Mouse (Mus musculus) adrenal gland, adult 18-20 months (tissue): ENCODE measurements at regions not wholly inside any gene's neighbourhood (a gene's known extent, or its start where the extent isn't known, plus 50 kb on each side); places are given as distances from the start of the nearest gene placed in this dataset.

ENCODE experiments used
- DNase-seq, 2 experiments: peaks; one replicate each; pipeline ENCODE4 v3.0.0; 2021 to 2022; ENCODE audit warnings: low spot score in 2 of 2

DNA sequence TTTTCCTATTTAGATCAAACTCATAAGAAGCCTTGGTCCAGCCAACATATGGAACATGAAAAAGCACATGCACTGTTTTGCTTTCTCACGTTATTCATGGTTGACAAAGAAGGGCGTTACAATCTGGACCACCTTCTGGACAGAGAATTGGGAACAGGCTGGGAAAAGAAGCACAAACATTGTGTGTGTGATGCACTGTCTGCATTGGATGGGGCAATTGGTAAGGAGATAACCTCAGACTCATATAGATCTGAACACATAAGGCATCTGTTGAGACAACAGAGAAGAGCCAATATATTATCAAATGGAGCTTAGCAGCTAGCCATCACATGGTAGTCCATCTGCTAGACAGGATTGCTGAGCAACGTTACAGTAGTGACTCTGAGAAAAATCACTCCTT, 317.1 kb downstream of the Fam84a start:
- no peak for DNase-seq

GRCm38 (mm10) chr12:13825899-13826298, 326.0 kb downstream of the Fam84a start:
- DNase-seq: no peak

DNA sequence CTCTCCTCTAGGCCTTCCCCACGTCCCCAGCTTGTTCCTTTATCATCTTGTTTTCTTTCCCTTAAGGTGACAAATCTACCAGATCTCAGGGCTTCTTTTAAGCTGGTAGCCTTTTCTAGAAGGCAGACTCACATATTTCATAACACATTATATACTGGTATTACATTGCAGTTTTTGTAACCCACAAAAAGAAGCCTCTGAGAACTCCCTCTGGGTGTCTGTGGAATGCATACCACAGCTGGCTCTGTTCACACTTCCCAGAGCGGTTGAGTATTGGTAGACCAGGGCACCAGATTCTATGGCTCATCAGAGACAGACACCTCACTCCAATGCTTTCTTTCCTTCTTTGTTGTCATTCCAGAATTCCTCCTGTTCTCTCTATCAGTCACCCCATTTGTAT, 336.4 kb downstream of the Fam84a start:
- DNase-seq: no peak

DNA sequence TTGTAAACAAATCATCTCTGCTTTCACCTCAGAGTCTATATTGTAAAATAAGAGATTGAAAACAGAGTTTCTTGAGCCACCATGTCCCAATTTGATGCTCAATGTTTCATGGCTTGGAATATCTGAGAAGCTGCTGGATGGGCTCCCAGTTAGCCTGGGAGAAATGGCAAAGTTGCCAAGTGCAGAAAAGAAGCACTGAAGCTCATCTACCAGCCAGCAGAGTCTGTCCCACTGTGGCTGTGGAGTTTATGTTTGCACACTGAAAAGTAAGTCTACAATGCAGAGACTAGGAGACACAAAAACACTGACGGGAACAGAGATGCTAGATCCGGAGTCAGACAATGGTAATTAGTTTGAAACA, 341.7 kb downstream of the Fam84a start:
- no peak for DNase-seq

DNA sequence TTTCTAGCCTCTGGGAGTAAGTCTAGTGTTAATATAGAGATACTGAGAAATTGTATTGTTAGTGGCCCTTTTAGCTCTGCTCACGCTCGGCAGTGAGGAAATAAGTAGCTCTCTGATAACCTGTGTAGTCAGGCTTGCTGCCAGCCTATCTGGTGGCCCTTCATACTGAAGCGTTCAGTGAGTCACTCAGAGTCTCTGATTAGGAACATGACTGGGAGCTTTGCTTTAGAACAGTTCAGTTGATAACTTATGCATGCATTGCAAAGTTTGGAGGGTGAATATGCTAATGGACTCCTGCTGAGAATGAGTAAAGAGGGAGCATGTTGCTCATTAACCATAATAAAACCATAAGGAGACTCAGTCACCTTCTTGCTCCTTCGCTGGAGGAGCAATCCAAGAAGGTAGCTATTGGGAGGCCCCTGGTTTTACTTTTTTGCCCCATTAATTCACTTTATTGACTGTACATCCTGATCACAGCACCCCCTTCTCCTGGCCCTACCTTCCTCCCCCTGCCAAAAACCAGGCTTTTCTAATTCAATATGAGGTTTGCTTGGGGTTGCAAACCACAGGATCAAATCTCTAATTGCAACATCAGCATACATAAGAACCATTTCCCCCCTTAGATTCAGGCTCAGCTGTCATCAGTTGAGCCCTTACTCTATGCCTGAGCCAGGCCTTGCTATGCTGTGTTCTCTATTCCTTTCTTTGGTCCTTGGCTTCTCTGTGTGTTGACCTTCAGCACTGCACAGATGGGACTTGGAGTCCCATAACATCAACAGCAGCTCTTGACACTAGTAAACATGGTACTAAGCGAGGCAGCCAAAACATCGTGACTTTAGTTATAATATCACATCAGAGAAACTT, 342.3 kb downstream of the Fam84a start:
- DNase-seq: no peak

DNA sequence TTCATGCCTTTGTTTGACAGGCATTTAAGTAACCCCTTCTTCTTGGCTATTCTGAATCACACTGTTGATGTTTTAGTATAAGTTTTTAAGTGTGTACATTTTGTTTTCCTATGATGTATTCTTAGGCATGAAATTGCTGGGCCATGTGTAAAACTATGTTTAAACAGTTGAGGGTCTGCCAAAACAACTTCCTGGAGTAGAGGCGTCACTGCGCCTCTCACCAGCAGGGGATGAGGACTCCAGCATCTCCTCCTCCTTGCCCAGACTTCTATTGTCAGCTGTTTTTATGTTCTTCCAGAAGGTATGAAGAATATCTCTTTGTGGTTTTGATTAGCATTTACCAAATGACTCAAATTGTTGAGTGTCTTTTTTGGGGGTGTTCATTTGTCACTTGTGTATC, 372.1 kb downstream of the Fam84a start:
- no peak for DNase-seq

DNA sequence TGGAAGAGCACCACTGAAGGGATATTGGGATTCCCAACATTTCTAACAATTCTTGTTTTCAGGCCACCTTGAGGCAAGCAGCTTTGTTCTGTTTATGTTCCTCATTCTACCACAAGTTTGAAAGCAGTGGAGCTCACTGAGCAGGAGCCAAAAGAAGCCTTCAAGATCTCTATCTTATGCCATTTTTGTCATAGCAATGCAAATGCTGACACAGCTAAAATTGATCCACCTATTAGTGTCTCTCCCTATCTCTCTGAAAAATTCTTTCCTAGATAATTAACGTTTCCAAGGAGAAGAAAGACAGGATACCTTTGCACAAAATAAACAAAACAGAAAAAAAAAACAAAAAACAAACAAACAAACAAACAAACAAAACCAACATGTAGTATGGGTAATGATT, 375.2 kb downstream of the Fam84a start:
- no peak for DNase-seq

- no peak for DNase-seq
Measured at GRCm38 (mm10) chr12:13769696-13770095, 382.2 kb downstream of the Fam84a start.

GRCm38 (mm10) chr12:13769156-13769555, 382.7 kb downstream of the Fam84a start:
- no peak for DNase-seq

- DNase-seq: no peak
Measured at GRCm38 (mm10) chr12:13766486-13766885, 385.4 kb downstream of the Fam84a start.

GRCm38 (mm10) chr12:13753878-13754277, 398.0 kb downstream of the Fam84a start:
- DNase-seq: no peak

DNA sequence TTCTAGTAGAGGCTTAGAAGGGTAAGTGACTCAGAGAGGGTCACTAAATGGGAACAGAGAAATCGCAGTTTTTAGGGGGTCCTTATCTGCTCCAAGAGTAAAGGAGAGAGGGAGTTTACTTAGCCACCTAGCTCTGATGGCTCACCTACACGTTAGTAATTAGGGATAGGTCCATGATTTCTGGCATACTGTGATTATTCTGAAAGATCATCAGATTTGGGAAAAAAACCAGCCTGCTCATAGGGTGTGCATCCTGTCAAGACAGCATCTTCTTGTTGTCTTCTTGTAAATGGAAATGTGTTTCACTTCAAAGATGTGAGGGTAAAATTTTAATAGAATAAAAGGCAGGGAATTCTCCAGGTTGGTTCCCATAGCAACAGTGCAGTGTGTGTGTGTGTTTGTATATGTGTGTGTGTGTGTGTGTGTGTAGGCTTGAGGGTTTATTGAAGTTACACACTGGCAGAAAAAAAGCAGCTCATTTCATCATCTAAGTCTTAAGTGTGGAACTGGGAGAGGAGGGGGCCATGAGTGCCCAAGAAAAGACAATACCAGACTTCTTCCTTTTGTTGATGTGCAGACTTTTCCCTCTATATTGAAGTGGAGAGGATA, 407.4 kb downstream of the Fam84a start:
- DNase-seq: no peak

- DNase-seq: no peak
Measured at GRCm38 (mm10) chr12:13729901-13730637, 421.8 kb downstream of the Fam84a start.

GRCm38 (mm10) chr12:13728986-13729385, 422.9 kb downstream of the Fam84a start:
- no peak for DNase-seq

DNA sequence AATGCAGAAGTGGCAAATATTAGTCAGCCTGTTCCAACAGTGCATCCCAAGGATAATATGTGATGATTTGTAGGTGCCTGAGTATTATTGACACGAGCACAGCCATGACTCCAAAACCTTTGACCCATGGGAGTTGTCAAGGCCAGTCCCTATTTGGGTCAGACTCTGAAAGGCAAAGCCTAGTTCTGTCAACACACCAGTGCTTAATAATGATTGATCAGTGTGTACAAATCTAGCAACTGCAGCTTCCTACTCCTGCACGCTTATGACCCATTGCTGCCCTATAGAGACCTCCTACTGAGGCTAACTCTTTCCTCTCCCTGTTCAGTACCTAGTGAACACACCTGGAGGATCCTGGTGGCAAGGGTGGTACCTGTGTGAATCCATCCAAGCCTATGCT, 427.3 kb downstream of the Fam84a start:
- DNase-seq: no peak

GRCm38 (mm10) chr12:13709806-13710205, 440.9 kb downstream of the Nbas start:
- no peak for DNase-seq

DNA sequence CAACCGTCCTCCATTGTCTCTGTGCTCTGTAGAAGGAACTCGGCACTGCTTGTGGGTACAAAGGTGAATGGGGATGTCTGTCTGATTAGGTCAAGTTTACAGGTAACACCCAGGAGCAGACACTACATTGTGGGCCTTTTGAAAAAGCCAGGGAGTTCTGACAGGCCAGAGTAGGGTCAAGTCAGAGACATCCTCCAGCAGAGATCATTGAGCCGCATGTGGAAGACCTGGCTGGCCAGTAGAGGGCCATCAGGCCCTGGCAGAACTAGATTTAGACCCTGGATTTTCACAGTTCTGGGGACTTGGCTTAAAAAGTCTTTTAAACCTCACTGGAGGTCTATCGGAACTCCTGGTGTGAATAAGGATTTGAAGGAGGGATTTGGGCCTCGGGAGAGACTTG, 438.8 kb downstream of the Nbas start:
- DNase-seq: no peak

DNA sequence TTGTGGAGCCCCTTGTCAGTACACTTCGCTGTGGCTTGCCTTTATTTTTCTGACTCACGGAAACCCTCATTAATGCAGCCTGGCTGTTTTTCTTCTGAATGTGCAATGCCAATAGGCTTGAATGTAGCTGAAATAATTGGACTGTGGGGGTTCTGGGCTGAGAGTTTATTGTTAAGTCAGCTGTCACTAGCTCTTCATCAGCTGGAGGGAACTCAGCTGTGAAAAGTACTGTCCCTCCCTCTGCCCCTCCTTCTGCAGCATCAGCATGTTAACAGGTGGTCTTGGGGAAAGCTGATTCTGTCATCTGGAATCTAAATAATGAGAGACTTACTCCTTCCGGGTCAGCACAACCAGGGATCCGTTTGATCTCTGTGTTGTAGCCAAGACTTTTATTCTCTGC, 437.6 kb downstream of the Nbas start:
- no peak for DNase-seq

DNA sequence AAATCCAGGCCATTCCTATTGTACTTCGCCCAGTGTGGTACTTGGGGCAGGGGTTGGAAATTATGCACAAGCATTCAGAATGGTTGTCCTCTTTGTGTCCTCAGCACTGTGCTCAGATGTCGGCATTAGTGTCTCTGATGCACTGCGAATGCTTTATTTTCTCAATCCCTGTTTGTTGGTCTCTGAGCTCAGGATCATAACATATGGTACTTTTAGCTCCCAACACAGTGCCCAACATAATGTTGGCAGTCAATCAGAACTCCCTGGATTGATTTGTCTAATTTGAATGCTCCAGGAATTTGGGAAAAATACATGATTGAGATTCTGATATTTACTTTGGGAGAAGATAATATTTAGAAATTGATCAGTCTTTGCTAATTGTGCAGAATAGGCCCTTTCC, 434.7 kb downstream of the Nbas start:
- no peak for DNase-seq

GRCm38 (mm10) chr12:13699858-13700257, 430.9 kb downstream of the Nbas start:
- no peak for DNase-seq

DNA sequence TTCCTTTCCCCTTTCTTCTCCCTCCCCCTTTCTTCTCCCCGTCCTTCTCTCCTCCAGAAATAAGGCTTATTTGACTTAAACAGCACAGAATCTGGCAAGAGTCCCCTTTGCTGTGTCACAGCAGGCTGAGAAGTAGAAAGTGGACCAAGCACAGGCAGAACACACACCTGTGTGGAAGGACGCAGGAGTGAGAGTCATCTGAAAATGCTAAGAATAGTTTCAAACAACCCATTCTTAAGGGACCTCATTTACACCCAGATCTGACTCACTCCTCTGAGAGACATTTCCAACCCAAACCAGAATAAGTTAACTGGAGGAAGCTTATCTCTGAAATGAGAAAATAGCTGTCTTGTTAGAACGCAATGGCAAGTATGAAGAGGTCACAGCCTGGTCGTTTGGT, 429.9 kb downstream of the Nbas start:
- DNase-seq: no peak
